Mouse (Mus musculus): ENCODE data around the gene Tmem179.

The Tmem179 gene

GRCm38 (mm10) chr12:112516697-112517337 is at the start of gene Tmem179:
Gene Tmem179, minus strand, starts transcription at chr12:112516747.
- no peak for DNase-seq (ENCODE audit: low spot score)

- DNase-seq (ENCODE audit: low spot score): no peak
Measured at GRCm38 (mm10) chr12:112563011-112563410, 46.5 kb upstream of the Tmem179 start.

- no peak for DNase-seq (ENCODE audit: low spot score)
Measured at GRCm38 (mm10) chr12:112562462-112562861, 45.9 kb upstream of the Tmem179 start.

GRCm38 (mm10) chr12:112561163-112561562 is 44.6 kb upstream of the Tmem179 start:
- DNase-seq (ENCODE audit: low spot score): no peak

- no peak for DNase-seq (ENCODE audit: low spot score)
Measured at GRCm38 (mm10) chr12:112560176-112560797, 43.7 kb upstream of the Tmem179 start.

DNA sequence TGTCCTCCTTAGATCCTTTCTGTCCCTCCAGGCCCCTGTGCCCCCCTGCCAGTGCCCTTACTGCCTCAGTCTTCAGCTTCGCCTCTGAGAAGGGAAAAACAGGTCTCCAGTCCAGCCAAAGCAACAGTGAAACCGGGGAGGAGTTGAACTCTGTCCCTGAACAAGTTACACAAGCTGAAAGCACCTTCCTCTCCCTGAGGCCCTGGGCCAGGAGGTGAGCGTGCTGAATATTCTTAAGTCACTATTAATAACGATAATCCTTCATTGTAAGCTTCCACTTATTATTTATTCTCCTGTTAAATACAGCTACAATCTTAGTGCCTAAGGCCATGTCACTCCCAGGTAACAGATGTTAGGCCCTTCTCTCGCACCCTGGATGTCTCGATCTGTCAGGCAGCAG is 43.1 kb upstream of the Tmem179 start:
- DNase-seq (ENCODE audit: low spot score): no peak

- no peak for DNase-seq (ENCODE audit: low spot score)
Measured at GRCm38 (mm10) chr12:112559231-112559630, 42.7 kb upstream of the Tmem179 start.

GRCm38 (mm10) chr12:112557219-112557618 is 40.7 kb upstream of the Tmem179 start:
- no peak for DNase-seq (ENCODE audit: low spot score)

- no peak for DNase-seq (ENCODE audit: low spot score)
Measured at GRCm38 (mm10) chr12:112556531-112557060, 40.0 kb upstream of the Tmem179 start.

GRCm38 (mm10) chr12:112554900-112555299 is 38.4 kb upstream of the Tmem179 start:
- no peak for DNase-seq (ENCODE audit: low spot score)

DNA sequence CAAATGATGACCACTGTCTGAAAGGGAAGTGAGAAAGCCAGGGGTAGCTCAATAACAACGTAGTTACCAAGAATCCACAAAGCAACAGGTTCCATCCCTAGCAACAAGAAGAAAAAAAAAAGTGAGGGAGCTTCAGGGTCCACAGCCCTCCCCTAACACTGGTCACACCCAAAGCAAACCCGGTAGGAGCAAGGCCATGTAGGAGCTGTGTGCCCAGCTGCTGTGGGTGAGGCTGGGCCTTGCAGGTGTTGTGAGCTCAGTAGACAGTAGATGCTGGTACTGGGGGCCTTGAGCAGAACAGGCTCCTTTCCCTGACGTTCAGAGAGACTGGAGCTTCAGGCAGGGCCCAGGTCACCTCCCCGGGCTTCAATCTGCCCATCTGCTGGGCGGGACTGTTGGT is 36.0 kb upstream of the Tmem179 start:
- DNase-seq (ENCODE audit: low spot score): no peak

GRCm38 (mm10) chr12:112551861-112552375 is 35.4 kb upstream of the Tmem179 start:
- DNase-seq (ENCODE audit: low spot score): peak; percentile 98

GRCm38 (mm10) chr12:112549287-112549686 is 32.7 kb upstream of the Tmem179 start:
- no peak for DNase-seq (ENCODE audit: low spot score)

DNA sequence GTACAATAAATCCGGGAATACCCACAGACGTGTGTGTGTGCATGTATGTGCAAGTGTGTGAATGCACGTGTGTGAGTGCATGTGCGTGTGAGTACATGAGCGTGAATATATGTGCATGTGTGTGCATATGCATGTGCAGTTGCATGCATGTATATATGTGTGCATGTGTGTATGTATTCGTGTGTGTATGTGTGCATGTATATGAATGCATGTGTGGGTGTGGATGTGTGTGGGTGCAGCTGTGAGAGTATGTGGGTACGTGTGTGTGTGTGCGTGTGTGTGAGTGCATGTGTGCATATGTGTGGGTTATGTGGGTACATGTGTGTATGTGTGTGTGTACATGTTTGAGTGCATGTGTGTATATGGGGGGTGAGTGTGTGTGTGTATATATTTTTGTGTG is 29.6 kb upstream of the Tmem179 start:
- no peak for DNase-seq (ENCODE audit: low spot score)

DNA sequence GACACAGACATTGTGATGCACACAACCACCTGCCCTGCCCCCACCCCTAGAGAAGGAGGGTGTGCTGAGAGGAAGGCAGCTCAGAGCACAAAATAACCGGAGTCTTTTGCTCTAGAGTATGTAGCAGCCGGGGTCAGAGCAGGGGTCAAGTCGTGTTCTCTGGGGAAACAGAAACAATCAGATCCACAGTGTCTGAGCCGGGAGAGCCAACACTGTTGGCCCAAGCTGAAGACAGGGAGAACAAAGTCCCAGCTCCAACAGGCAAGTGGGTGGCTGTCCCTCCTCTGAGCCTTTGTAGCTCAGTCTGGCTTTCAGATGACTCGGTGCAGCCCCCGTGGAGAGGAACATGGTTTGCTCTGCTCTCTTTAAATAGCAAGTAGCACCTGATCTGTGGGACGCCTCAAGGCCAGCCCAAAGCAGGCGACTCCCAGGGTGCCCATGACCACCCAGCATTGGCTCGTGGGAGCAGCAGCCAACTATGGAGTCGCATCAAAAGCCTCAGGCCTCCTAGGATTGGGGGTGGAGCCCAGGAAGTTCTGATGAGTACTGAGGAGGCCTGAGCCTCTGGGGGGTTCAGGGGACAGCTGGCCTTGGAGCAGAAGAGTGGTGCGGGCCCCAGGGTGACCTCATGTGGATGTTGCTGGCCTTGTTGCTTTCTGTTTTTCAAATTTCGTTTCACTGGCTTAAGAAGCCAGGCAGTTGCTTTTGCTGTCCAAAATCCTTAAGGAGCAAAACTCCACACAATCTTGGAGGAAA is 28.6 kb upstream of the Tmem179 start:
- DNase-seq (ENCODE audit: low spot score): no peak

- no peak for DNase-seq (ENCODE audit: low spot score)
Measured at GRCm38 (mm10) chr12:112543941-112544340, 27.4 kb upstream of the Tmem179 start.

GRCm38 (mm10) chr12:112542920-112543300 is 26.4 kb upstream of the Tmem179 start:
- DNase-seq (ENCODE audit: low spot score): peak; percentile 92

GRCm38 (mm10) chr12:112542257-112542919 is 25.8 kb upstream of the Tmem179 start:
- no peak for DNase-seq (ENCODE audit: low spot score)

DNA sequence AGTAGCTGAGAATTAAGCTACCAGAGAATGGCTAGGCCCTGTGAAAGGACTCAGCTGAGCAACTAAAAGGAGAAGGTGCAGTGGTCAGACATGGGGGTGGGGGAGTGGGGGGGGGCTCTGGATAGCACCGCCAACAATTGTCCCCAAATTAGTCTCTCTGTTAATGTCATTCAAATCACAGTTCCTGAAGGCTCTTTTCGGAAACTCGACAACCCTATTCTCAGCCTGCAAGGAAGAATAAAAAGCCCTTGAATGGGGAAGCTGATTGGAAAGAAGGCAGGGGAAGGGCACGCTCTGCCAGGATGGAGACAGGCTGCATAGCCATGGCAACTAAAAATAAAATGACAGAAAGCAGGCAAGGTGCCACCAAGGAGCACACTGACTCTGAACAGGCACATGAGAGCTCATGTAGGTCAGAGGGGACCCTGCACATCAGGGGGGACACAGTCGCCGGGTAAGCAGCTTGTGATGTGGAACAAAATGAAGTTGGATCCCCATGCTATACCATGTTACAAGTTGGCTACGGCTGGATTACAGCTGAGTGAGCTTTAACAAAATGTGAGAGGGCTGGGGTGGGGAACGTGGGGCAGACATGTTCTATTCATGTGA is 25.0 kb upstream of the Tmem179 start:
- DNase-seq (ENCODE audit: low spot score): peak; percentile 39

- no peak for DNase-seq (ENCODE audit: low spot score)
Measured at GRCm38 (mm10) chr12:112540321-112540720, 23.8 kb upstream of the Tmem179 start.

GRCm38 (mm10) chr12:112539466-112539965 is 23.0 kb upstream of the Tmem179 start:
- no peak for DNase-seq (ENCODE audit: low spot score)

GRCm38 (mm10) chr12:112538356-112538755 is 21.8 kb upstream of the Tmem179 start:
- DNase-seq (ENCODE audit: low spot score): no peak

Measured in layer of hippocampus, adult 11-12 months (tissue).